In genomic region chr14:59052421-59052820, GRCm38 (mm10) we compare ENCODE assay signal across 35 mouse cellular contexts.
"Had no signal": no experiment of that assay in that cellular context is flagged by ENCODE, and none has a peak within 500 bp of the region (broad histone marks: within the 10 kb centered on the region; RNA-seq: fewer than 3 reads in every experiment).

No protein-coding gene starts in this region.

- H3K4me2 ChIP-seq: heart, embryonic 11.5 days; heart, embryonic 12.5 days; heart, embryonic 13.5 days; heart, embryonic 15.5 days; hindbrain, embryonic 12.5 days; hindbrain, embryonic 13.5 days; hindbrain, embryonic 14.5 days; hindbrain, embryonic 15.5 days; intestine, embryonic 15.5 days; kidney, embryonic 15.5 days had no signal

- H3K27ac ChIP-seq: heart, embryonic 10.5 days; heart, embryonic 13.5 days; heart, embryonic 15.5 days; hindbrain, embryonic 10.5 days; hindbrain, embryonic 12.5 days; hindbrain, embryonic 13.5 days; hindbrain, embryonic 14.5 days; hindbrain, embryonic 15.5 days; hindbrain, postnatal 0 days; intestine, embryonic 15.5 days; kidney, embryonic 15.5 days; kidney, postnatal 0 days; layer of hippocampus, adult 2 months; left cerebral cortex, adult 2 months had no signal

- H3K4me1 ChIP-seq: heart, embryonic 12.5 days; heart, embryonic 13.5 days; heart, embryonic 15.5 days; hindbrain, embryonic 13.5 days; hindbrain, embryonic 15.5 days; intestine, embryonic 15.5 days had no signal

- H3K9ac ChIP-seq: heart, embryonic 12.5 days; heart, embryonic 13.5 days; heart, embryonic 15.5 days; hindbrain, embryonic 12.5 days; hindbrain, embryonic 13.5 days; hindbrain, embryonic 14.5 days; hindbrain, embryonic 15.5 days; intestine, embryonic 15.5 days; kidney, embryonic 15.5 days had no signal

- H3K36me3 ChIP-seq: heart, embryonic 10.5 days; heart, embryonic 12.5 days; heart, embryonic 13.5 days; heart, embryonic 15.5 days; hindbrain, embryonic 10.5 days; hindbrain, embryonic 12.5 days; hindbrain, embryonic 13.5 days; hindbrain, embryonic 15.5 days; intestine, embryonic 15.5 days; kidney, embryonic 15.5 days had no signal

- DNase-seq: heart, postnatal 10 days; heart, postnatal 14 days; heart, postnatal 36 days; heart, postnatal 4 days; kidney, adult 11 months; kidney, adult 18-20 months; kidney, adult 2 months; kidney, adult 8-10 months; kidney, adult 9 months; kidney, postnatal 10 days; kidney, postnatal 14 days; kidney, postnatal 25 days; kidney, postnatal 36 days; kidney, postnatal 4 days; layer of hippocampus, adult 9-11 months; layer of hippocampus, postnatal 36 days had no signal

- H3K9me3 ChIP-seq: heart, embryonic 10.5 days; heart, embryonic 12.5 days; heart, embryonic 13.5 days; heart, embryonic 15.5 days; hindbrain, embryonic 10.5 days; hindbrain, embryonic 12.5 days; hindbrain, embryonic 13.5 days; hindbrain, embryonic 15.5 days; intestine, embryonic 15.5 days; kidney, embryonic 15.5 days had no signal

- ATAC-seq: hindbrain, embryonic 16.5 days; hindbrain, postnatal 0 days; inflammation-experienced regulatory T-cells, adult 6 months; intestine, embryonic 15.5 days; intestine, postnatal 0 days had no signal

- H3K4me3 ChIP-seq: heart, embryonic 10.5 days; heart, embryonic 12.5 days; heart, embryonic 13.5 days; heart, embryonic 15.5 days; hindbrain, embryonic 10.5 days; hindbrain, embryonic 12.5 days; hindbrain, embryonic 13.5 days; hindbrain, embryonic 15.5 days; intestine, embryonic 15.5 days; kidney, embryonic 15.5 days; layer of hippocampus, adult 2 months; left cerebral cortex, adult 2 months had no signal

- H3K27me3 ChIP-seq: heart, embryonic 12.5 days; heart, embryonic 13.5 days; heart, embryonic 15.5 days; hindbrain, embryonic 12.5 days; hindbrain, embryonic 13.5 days; hindbrain, embryonic 15.5 days; intestine, embryonic 15.5 days; kidney, embryonic 15.5 days had no signal
